Mouse (Mus musculus): ENCODE measurements at regions not wholly inside any gene's neighbourhood (a gene's known extent, or its start where the extent isn't known, plus 50 kb on each side); places are given as distances from the start of the nearest gene placed in this dataset.

DNA sequence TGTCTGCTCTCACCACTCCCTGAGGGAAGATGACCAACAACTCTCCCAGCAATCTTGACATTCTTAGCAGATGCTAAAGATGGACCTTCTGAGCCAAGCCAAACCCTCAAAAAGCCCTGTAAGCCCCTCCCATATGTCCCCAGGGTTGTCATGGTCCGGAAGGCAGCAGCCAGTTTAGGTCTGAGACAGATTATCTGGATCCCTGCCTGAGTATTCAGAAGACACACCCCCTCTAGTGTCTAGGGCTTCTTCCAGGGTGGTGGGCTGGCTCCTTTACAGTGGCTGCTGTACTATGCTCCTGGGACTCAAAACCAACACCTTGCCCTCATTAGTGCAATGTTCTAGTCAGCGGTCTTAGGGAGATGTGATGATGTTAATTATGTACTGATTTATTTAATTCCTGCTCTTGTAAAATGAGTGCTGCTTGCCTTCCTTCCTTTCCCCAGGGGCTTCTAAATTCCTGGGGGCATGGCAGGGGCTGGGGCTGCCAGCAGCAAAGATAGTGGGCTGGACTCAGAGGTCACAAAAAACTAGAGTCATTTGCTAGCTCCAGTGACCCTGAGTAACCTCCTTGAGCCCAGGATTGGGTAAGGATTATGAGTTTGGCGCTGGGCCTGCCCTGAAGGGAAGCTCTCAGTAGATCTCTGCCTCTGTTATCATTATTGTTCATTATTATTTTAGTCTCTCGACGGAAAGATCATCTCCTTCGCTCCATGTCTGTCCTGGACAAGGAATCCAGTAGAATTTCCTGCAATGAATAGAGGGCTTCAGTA lies 146.0 kb upstream of the 1600014C23Rik start:
- intact Hi-C loops (cut with DNase I), result no loop called here

DNA sequence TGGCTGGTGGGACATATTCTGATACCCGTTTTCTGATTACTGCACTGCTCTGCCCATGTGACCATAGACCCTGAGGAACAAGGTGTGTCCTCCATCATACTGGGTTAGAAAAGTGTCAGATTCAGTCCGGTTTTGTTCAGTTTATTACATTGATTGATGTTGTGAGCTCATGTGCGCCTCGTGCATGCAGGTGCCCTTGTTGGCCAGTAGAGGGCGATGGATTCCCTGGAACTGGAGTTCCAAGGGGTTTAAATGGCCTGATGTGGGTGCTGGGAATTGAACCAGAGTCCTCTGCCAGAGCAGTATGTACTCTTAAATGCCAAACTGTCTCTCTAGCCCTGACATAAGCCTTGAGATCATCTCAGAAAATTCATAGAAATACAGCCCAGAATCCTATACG lies 144.8 kb upstream of the 1600014C23Rik start:
- intact Hi-C loops (cut with DNase I), result no loop called here
- DNase-seq, result no peak
- H3K4me3 ChIP-seq, result no peak overlapping the region
- peak; percentile 39; the same call in 1 of the 2 replicates for TF ChIP-seq CTCF (IDR thresholded peaks at IDR 0.05)
- no peak overlapping the region for H3K27ac ChIP-seq

More for the DNA sequence above, 146.0 kb upstream of the 1600014C23Rik start:
- Histone ChIP-seq H3K27ac (no peak overlapping the region; the same call in 1 of the 2 replicates), H3K4me3 (no peak overlapping the region)
- DNase-seq, result peak; percentile 75
- TF ChIP-seq CTCF (IDR thresholded peaks at IDR 0.05), result no peak

DNA sequence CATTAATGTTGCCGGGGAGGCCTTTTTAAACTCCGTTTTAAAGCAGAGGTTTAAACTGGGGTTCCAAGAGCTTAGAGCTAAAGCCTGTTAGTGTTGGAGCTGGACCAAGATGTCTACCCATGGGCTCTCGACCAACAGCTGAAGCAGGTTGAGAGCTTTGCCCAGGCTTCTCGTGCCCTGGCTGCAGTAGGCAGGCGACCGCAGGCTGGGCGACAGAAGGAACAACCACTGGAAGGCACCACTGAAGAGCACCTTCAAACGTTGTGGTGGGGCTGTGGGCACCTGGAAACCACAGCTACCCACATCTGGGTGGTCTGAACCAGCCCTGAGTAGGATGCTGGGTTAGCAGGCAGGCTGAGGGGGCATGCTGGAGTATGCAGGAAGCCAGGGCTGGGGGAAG lies 141.7 kb upstream of the 1600014C23Rik start:
- TF ChIP-seq CTCF (IDR thresholded peaks at IDR 0.05), result no peak
- no peak overlapping the region for H3K4me3 ChIP-seq
- no peak for DNase-seq
- H3K27ac ChIP-seq, result no peak overlapping the region
- intact Hi-C loops (cut with DNase I), result no loop called here

DNA sequence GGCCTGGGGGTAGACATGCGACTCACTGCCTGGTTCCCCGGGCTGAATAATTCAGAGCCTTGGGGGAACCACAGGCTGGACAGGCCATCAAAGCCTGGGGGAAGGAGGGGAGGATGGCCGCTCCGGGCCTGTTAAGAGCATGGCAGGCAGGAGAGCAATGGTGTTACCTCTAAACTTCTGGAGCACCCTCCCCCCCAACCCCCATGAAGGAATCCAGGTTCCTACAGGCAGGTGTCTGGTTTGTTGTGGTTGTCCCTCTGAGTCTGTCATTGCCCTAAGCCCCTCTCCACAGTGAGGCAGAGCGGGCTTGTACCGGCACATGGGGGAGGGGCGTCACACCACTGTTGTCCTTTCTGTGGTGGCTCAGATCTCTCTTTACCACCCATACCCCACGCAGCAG lies 140.4 kb upstream of the 1600014C23Rik start:
- no peak for DNase-seq
- no peak for TF ChIP-seq CTCF (IDR thresholded peaks at IDR 0.05)
- intact Hi-C loops (cut with DNase I), result no loop called here
- H3K27ac ChIP-seq, result no peak overlapping the region
- no peak overlapping the region for H3K4me3 ChIP-seq

DNA sequence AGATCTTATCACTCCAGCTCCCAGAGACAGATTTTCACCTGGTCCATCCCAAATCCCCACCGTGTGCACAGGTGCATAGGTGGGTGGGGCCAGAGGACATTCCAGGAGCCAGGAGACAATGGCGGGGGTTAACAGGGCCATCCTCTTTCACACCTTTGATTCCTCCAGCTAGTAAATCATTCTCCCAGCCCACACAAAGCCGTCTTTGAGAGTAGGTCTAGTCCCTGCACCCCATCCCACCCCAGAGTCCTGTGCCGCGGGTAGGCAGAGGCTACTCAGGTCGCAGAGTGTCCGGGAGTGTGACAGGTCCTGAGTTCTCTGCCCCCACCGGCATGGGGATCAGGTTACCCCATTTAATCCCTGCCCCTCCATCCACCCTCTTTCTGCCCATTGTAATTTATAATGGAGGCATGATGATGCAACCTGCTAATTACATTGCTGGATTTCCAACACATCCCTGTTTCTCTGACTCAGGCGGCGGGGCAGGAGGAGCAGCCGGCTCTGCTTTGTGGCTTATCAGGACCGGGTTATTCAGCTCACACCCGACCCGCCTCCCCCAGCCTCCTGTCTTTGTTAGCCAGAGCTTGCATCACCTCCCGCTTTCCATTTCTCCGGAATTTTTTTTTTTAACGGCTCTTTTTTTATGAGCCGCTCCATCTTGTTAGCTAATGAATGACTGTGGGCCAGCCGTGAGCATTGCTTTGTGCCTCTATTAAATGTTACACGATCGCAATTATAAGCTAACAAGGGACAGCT lies 139.7 kb upstream of the 1600014C23Rik start:
- intact Hi-C loops (cut with DNase I), result no loop called here
- TF ChIP-seq CTCF (IDR thresholded peaks at IDR 0.05), result no peak
- no peak overlapping the region for H3K4me3 ChIP-seq

DNA sequence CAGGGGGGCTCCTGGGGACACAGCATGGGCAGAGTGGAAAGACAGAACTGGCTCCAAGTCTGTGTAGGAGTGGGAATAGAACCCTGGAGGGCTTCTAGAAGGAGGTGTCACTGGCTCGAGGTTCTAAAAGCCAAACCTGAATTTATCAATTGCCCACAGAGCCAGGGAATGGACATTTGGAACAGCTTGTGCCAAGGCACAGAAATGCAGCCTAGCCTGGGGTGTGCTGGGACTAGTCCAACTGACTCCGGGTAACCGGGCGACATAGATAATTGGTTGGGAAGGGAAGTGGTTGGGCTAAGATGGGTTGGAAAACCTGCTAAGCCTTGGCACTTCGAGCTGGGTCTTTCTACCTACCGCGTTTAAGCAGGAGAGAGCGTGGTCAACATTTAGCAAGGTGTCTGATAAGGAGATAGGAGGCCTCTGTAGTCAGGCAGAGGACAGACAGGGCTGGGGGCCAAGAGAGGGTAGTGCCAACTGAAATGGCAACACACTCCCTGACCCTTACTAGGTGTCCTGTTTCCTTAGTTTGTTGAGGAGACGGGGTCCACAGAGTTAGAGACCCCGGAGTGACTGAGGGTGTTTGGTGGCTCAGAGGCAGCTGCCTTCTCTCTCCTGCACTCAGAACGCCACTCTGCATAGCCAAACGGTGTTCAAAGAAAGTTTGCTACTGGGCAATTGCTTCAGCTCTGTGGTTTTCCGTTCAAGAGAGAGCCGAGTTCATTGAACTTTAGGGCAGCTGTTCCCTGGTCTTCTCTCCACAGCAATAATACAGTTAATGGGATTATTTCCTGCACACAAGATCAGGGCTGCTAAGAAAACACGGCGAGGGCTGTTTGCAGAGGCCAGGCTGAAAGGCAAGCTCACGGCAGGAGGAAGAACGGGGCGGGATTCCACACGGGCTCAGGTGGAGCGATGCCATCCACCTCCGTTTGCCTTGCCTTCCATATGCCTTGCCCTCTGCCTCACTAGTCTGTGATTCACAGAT lies 138.3 kb upstream of the 1600014C23Rik start:
- intact Hi-C loops (cut with DNase I), result no loop called here
- no peak for DNase-seq
- H3K27ac ChIP-seq, result no peak overlapping the region
- no peak for TF ChIP-seq CTCF (IDR thresholded peaks at IDR 0.05)
- no peak overlapping the region for H3K4me3 ChIP-seq

More for the DNA sequence above, 139.7 kb upstream of the 1600014C23Rik start:
- no peak for DNase-seq
- no peak overlapping the region for H3K27ac ChIP-seq

DNA sequence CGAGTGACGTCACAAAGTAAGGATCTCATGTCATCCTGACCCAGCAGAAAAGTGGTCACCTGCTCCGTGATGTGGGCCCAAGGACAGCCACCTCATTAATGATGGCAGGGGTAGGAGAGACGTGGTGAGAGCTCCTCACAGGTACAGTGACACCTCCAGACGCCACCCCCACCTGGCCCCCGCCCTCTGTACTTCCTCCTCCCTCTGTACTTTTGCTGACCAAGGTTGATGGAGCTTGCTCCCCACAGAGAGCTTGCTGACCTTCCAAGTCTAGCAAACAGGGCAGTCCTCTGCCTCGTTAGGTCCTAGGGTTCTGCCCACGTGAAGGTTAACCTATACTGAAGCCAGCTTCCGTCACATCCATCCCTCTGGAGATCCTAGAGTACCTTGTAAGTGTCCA lies 137.4 kb upstream of the 1600014C23Rik start:
- DNase-seq, result no peak
- no peak for TF ChIP-seq CTCF (IDR thresholded peaks at IDR 0.05)

DNA sequence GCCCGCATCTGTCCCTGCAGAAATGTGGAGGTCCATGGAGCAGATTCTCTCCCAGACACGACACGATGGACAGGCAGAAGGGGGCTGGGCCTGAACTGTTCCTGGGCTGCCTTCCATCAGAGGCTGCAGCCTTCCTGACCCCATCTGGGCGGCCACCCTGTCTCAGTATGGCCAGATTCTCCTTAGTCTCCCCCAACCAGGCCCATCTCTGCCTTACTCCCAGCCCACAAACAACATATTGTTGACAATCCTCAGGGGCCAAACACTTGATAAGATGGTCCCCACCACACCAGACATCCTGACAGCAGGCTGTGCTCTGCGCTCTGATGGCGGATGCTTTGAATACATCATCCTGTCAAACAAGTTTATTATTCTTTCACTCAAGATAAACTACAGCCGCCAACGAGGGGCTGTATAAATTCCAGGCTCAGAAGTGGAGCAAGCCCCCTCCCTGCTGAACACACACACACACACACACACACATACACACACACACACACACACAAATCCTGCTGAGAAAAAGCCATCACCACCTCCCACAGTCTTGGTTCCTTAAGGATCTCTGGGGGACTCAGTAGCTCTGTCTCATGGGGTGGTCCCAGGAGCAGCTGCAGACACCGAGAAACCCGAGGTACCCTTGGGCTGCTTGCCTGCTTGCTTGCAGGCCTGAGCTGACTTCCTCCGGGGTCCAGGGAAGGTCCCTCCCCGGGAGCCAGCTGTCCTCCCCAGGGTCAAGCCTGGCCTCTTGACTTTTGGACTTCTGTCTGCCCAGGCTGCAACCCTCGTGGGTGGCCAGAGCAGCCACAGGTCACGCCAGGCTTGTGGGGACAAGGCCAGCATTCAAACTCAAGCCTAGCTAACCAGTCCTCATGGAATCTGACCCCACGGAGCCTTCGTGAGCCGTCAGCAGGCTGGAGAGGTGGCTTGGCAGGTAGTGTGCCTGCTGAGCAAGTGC lies 135.6 kb upstream of the 1600014C23Rik start:
- Histone ChIP-seq H3K4me3 (no peak overlapping the region), H3K27ac (no peak overlapping the region)
- DNase-seq, result peak; percentile 67
- TF ChIP-seq CTCF (IDR thresholded peaks at IDR 0.05), result no peak
- intact Hi-C loops (cut with DNase I), result no loop called here

More for the DNA sequence above, 137.4 kb upstream of the 1600014C23Rik start:
- intact Hi-C loops (cut with DNase I), result no loop called here
- H3K4me3 ChIP-seq, result no peak overlapping the region
- no peak overlapping the region for H3K27ac ChIP-seq

DNA sequence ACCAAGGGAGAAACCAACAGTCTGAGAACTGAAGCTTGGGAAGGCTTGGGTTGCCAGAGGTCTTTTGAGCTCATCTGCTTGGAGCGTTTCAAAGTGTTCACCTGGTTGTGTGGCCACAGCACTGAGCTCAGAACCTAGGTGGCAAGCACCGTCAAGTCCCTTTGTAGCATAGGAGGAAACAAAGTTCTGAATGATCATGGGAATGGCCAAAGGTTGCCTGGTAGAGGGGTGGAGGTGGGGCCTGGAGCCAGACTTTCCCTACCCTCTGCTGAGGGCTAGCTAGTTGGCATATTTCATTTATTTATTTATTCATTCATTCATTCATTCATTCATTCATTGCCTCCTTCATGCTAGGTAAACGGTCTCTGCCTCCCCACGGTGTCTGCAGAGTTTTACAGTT lies 134.9 kb upstream of the 1600014C23Rik start:
- intact Hi-C loops (cut with DNase I), result no loop called here
- no peak overlapping the region for H3K27ac ChIP-seq
- TF ChIP-seq CTCF (IDR thresholded peaks at IDR 0.05), result no peak
- H3K4me3 ChIP-seq, result no peak overlapping the region
- DNase-seq, result no peak

DNA sequence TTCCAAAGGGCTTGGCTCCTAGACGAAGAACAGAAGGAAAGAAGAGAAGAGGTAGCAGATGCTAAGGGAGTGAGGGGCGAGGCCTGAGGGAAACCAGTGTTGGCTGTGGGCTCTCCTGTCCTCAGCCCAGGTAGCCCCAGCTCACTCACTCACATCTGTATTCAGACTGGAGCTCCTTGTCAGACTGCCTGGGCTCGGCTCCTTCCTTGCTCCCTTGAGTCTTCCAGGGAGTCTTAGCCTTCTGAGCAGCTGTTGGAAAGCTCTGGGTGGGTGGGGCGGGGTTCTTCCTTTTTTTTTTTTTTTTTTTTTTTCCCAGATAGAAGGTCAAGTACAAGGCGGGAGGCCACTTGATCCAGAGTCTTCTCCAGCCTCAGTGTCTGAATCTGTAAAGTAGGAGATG lies 134.1 kb upstream of the 1600014C23Rik start:
- peak; percentile 69 for DNase-seq
- H3K27ac ChIP-seq, result peak overlapping the region; percentile 46
- intact Hi-C loops (cut with DNase I), result no loop called here
- no peak for TF ChIP-seq CTCF (IDR thresholded peaks at IDR 0.05)
- H3K4me3 ChIP-seq, result peak overlapping the region; percentile 7; the same call in 1 of the 2 replicates

DNA sequence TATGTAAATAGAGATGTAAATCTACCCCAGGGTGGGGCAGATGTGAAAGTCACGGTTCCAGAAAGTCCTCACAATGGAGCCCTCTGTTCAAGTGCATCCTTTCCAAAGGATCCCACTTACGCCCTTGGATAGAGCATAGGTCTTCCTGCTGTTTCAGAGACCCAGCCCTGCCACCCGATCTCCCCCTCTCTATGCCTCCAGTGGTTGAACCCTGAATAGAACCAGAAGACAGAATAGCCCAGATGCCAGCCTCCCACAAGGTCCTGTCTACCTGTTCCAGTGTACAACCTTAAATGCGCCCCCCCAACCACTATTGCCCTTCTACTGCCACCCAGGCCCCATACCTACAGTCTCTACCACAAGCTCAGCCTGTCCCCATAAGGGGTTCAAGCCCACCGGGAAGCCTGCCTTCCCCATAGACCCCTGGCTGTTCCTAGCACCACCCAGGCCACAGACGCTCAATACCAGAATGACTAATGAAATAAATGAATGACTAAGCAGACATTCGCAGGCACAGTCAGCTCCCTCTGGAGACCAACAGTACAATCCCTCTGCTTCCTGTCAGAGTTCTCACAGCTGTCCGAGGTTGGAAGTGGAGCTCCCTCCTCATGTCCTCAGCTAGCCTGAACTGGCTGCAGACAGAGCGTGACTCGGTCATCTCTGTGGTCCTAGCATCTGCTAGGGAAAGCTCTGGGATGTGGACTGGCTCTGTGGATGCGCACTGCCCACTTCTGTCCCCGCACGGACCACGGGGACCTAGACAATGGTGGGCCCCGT lies 133.4 kb upstream of the 1600014C23Rik start:
- Histone ChIP-seq H3K27ac (peak overlapping the region; percentile 46), H3K4me3 (peak overlapping the region; percentile 7; the same call in 1 of the 2 replicates)
- intact Hi-C loops (cut with DNase I), result no loop called here
- no peak for TF ChIP-seq CTCF (IDR thresholded peaks at IDR 0.05)
- DNase-seq, result peak; percentile 64
